Mouse (Mus musculus) ES-Bruce4 (cell line): ENCODE results near the gene Ank3. TPM values are rescaled to one million over a fixed set of nuclear protein-coding genes. Genes with fewer than 3 reads are reported as not detected.

Experiments
- H3K27ac ChIP-seq: 2 replicates; pipeline ENCODE4 v1.5.1; 2012; ENCODE audit warnings: low read length, inconsistent platforms; ENCODE audit not compliant: insufficient read depth
- H3K27me3 ChIP-seq: 2 replicates; pipeline ENCODE4 v1.6.1; 2012; ENCODE audit warnings: mild to moderate bottlenecking, low read length, inconsistent platforms; ENCODE audit not compliant: control insufficient read depth, poor library complexity, insufficient read depth, severe bottlenecking
- H3K36me3 ChIP-seq: 2 replicates; pipeline ENCODE4 v1.6.1; 2012; ENCODE audit warnings: inconsistent platforms, mild to moderate bottlenecking, low read length, moderate library complexity; ENCODE audit not compliant: control insufficient read depth, poor library complexity, insufficient read depth, severe bottlenecking
- H3K4me1 ChIP-seq: one replicate; pipeline ENCODE4 v1.8.1; 2011; ENCODE audit warnings: low read length; ENCODE audit not compliant: control insufficient read depth, insufficient read depth
- H3K4me3 ChIP-seq: 2 replicates; pipeline ENCODE4 v1.5.1; 2011; ENCODE audit warnings: low read depth, mild to moderate bottlenecking, low read length
- H3K9ac ChIP-seq: 2 replicates; pipeline ENCODE4 v1.6.1; 2012; ENCODE audit warnings: low read depth, mild to moderate bottlenecking, inconsistent platforms; ENCODE audit not compliant: poor library complexity, severe bottlenecking
- H3K9me3 ChIP-seq: replicated peaks from 2 replicates; pipeline ENCODE4 v1.6.1; 2012; ENCODE audit warnings: mild to moderate bottlenecking, low read length, inconsistent platforms; ENCODE audit not compliant: control insufficient read depth, poor library complexity, insufficient read depth, severe bottlenecking
- CTCF ChIP-seq: IDR thresholded peaks from one replicate; pipeline ENCODE4 v1.8.1; 2011; ENCODE audit warnings: low read depth, low read length
- EP300 ChIP-seq: IDR thresholded peaks from 2 replicates; pipeline ENCODE4 v1.6.1; 2011; ENCODE audit warnings: low read depth, low read length; ENCODE audit not compliant: insufficient read depth
- POLR2A ChIP-seq: IDR thresholded peaks from one replicate; pipeline ENCODE4 v1.8.1; 2011; ENCODE audit warnings: low read length; ENCODE audit not compliant: insufficient read depth
- polyA plus RNA-seq: library from polyadenylated mRNA; stranded (reverse); fragments of >200 nt; gene quantifications from 2 replicates; pipeline ENCODE4 v1.2.4, GENCODE M21; 2011; ENCODE audit warnings: low read depth; ENCODE audit not compliant: missing spikeins, insufficient read depth, insufficient read length

Ank3 gene
- polyA plus RNA-seq, 1 experiment = 61.0 TPM

GRCm38 (mm10) chr10:70049771-70050170 lies 651.2 kb downstream of the Ank3 start:
- H3K27ac ChIP-seq = no peak overlapping the region
- TF ChIP-seq POLR2A (no peak), CTCF (no peak), EP300 (no peak)
- no peak overlapping the region for H3K4me3 ChIP-seq
- H3K27me3 ChIP-seq = no peaks in the 10 kb centered on the region; the same call in 1 of the 2 replicates
- H3K9me3 ChIP-seq = peaks cover 6% of the 10 kb centered on the region
- no peaks in the 10 kb centered on the region for H3K36me3 ChIP-seq
- H3K9ac ChIP-seq = no peak overlapping the region
- H3K4me1 ChIP-seq = no peaks in the 10 kb centered on the region

- H3K36me3 ChIP-seq = no peaks in the 10 kb centered on the region
These were observed 656.7 kb downstream of the Ank3 start for GRCm38 (mm10) chr10:70055291-70055690.

GRCm38 (mm10) chr10:70057064-70057463 lies 658.5 kb downstream of the Ank3 start:
- H3K4me1 ChIP-seq = no peaks in the 10 kb centered on the region
- TF ChIP-seq EP300 (no peak), CTCF (no peak), POLR2A (no peak)
- H3K9ac ChIP-seq = no peak overlapping the region
- H3K4me3 ChIP-seq = no peak overlapping the region
- H3K27ac ChIP-seq = no peak overlapping the region
- H3K36me3 ChIP-seq = no peaks in the 10 kb centered on the region
- H3K9me3 ChIP-seq = peaks cover 6% of the 10 kb centered on the region
- no peaks in the 10 kb centered on the region for H3K27me3 ChIP-seq

More at GRCm38 (mm10) chr10:70055291-70055690, 656.7 kb downstream of the Ank3 start:
- no peak for TF ChIP-seq POLR2A
- no peak for TF ChIP-seq CTCF
- TF ChIP-seq EP300 = no peak
- H3K27me3 ChIP-seq = no peaks in the 10 kb centered on the region
- H3K9ac ChIP-seq = no peak overlapping the region
- no peaks in the 10 kb centered on the region for H3K4me1 ChIP-seq
- H3K27ac ChIP-seq = no peak overlapping the region
- no peak overlapping the region for H3K4me3 ChIP-seq
- peaks cover 6% of the 10 kb centered on the region for H3K9me3 ChIP-seq

- no peaks in the 10 kb centered on the region for H3K27me3 ChIP-seq
- no peak overlapping the region for H3K27ac ChIP-seq
- peak overlapping the region; percentile 16 for H3K4me3 ChIP-seq
- TF ChIP-seq POLR2A (no peak), EP300 (no peak), CTCF (no peak)
- H3K4me1 ChIP-seq = no peaks in the 10 kb centered on the region
- no peak overlapping the region for H3K9ac ChIP-seq
- H3K36me3 ChIP-seq = no peaks in the 10 kb centered on the region
- no peaks in the 10 kb centered on the region for H3K9me3 ChIP-seq
These were observed 661.6 kb downstream of the Ank3 start for GRCm38 (mm10) chr10:70060021-70060688.

GRCm38 (mm10) chr10:70060689-70061081 lies 662.1 kb downstream of the Ank3 start:
- Histone ChIP-seq H3K4me3 (no peak overlapping the region), H3K9me3 (no peaks in the 10 kb centered on the region), H3K4me1 (no peaks in the 10 kb centered on the region), H3K27ac (no peak overlapping the region), H3K27me3 (no peaks in the 10 kb centered on the region), H3K36me3 (no peaks in the 10 kb centered on the region), H3K9ac (no peak overlapping the region)
- TF ChIP-seq EP300 (no peak), POLR2A (no peak), CTCF (no peak)

GRCm38 (mm10) chr10:70063881-70064555 lies 665.4 kb downstream of the Ank3 start:
- Histone ChIP-seq H3K4me3 (no peak overlapping the region), H3K9ac (no peak overlapping the region)

More at GRCm38 (mm10) chr10:70063881-70064555, 665.4 kb downstream of the Ank3 start:
- no peaks in the 10 kb centered on the region for H3K4me1 ChIP-seq
- H3K9me3 ChIP-seq = no peaks in the 10 kb centered on the region
- TF ChIP-seq POLR2A = no peak
- TF ChIP-seq CTCF = no peak
- no peak for TF ChIP-seq EP300
- no peak overlapping the region for H3K27ac ChIP-seq
- no peaks in the 10 kb centered on the region for H3K27me3 ChIP-seq
- H3K36me3 ChIP-seq = no peaks in the 10 kb centered on the region
